Mouse (Mus musculus) B cell, adult 67 days (primary cell): ENCODE measurements around the gene Rnf43. TPM values are rescaled to one million over a fixed set of nuclear protein-coding genes. Genes with fewer than 3 reads are reported as not detected.

Experiments used
- total RNA-seq, 2 experiments: library from RNA; stranded (reverse); gene quantifications; 4 replicates each; pipeline ENCODE4 v1.2.4; 2023

The Rnf43 gene
- 1 to 10 TPM; 5.3 to 6.3 TPM for total RNA-seq

GRCm38 (mm10) chr11:87662407-87662806 is at the start of gene Rnf43:
TSS of gene Rnf43 (plus strand) at chr11:87662722.

GRCm38 (mm10) chr11:87616790-87617474 is 45.6 kb upstream of the Rnf43 start, which contains the start of gene Hsf5:
TSS of gene Hsf5 (plus strand) at chr11:87617164.

GRCm38 (mm10) chr11:87737175-87737740 is 74.7 kb downstream of the Rnf43 start, which contains the start of gene Supt4a:
TSS of gene Supt4a (plus strand) at chr11:87737552.

GRCm38 (mm10) chr11:87760301-87761081 is 98.0 kb downstream of the Rnf43 start, which contains the start of gene Tspoap1:
TSS of gene Tspoap1 (plus strand) at chr11:87760541.

Other genes with a start within 250 kb of the Rnf43 start
- not detected for gene Gm11492, start 96.1 kb upstream of the Rnf43 start, total RNA-seq
- gene Sept4, start 93.8 kb upstream of the Rnf43 start, total RNA-seq, result 1 to 10 TPM in 1 of 2 experiments, under 1 TPM in 1; 0.58 to 1.9 TPM
- 10 to 100 TPM; 54.9 to 64.4 TPM for gene Mtmr4, start 70.6 kb upstream of the Rnf43 start, total RNA-seq
- gene Hsf5, start 45.6 kb upstream of the Rnf43 start, total RNA-seq, result under 1 TPM in 1 of 2 experiments, not detected in 1; 0.30 TPM
- 100 to 1,000 TPM; 125 to 140 TPM for gene Supt4a, start 74.8 kb downstream of the Rnf43 start, total RNA-seq
- 10 to 100 TPM in 1 of 2 experiments, 1 to 10 TPM in 1; 9.1 to 10.2 TPM for gene Tspoap1, start 97.8 kb downstream of the Rnf43 start, total RNA-seq
- not detected for gene Mpo, start 130.9 kb downstream of the Rnf43 start, total RNA-seq
- not detected for gene Lpo, start 165.6 kb downstream of the Rnf43 start, total RNA-seq
- gene Mks1, start 190.5 kb downstream of the Rnf43 start, total RNA-seq, result 10 to 100 TPM; 20.0 to 22.1 TPM
- not detected for gene Epx, start 212.8 kb downstream of the Rnf43 start, total RNA-seq
- not detected for gene Olfr462, start 229.5 kb downstream of the Rnf43 start, total RNA-seq
- not detected for gene Olfr463, start 234.7 kb downstream of the Rnf43 start, total RNA-seq